Mouse (Mus musculus): Measurements from ENCODE around the gene Oxtr.

The Oxtr gene

DNA sequence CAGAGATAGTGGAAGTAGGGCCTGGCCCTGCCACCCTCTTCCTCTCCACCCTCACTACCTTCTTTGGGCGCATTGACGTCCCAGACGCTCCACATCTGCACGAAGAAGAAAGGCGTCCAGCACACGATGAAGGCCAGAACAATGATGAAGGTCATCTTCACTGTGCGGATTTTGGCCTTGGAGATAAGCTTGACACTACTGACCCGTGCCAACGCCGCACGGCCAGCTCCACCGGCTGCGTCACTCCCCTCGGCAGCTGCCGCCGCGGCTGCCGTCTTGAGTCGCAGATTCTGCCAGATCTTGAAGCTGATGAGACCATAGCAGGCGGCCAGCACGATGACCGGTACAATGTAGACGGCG, 942 bp downstream of the Oxtr start:
- no peak for DNase-seq (ENCODE audit: low read depth, low spot score)

DNA sequence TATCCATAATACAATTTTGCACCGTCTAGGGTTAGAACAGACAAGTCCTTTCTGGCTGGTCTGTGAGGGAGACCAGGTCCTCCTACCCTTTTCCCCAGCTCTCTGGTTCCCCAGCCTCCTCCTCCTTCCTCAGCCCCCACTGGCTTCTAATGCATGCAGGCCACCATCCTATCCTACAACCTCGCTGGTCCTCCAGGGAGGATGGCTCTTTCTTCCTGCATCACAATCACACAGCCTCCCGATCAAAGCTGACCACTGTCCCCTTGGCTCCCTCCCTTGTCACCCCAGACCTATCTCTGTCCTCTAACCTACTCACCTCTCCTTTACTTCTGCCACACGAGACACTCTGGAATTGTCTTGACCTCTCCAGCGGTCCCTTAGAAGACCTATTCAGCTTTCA, 1.8 kb downstream of the Oxtr start:
- DNase-seq (ENCODE audit: low read depth, low spot score) = no peak

DNA sequence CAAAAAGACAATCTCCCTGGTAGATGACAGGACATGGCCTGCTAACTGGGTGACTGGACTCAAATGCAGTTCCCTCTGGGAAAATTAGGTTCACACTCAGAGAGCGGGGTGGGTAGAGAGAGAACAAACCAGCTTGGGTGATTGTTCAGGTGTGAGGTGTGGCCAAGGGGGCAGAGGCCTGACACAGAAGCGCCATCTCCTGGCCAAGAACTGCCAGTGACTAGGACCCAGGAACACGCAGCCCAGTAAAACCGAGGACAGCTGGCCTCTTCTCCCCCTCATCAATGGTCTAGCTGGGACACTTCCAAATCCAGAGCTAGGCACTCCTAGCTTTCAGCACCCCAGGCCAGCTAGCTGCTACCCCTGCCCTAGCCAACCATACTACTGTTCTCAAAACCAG, 5.4 kb downstream of the Oxtr start:
- no peak for DNase-seq (ENCODE audit: low read depth, low spot score)

DNA sequence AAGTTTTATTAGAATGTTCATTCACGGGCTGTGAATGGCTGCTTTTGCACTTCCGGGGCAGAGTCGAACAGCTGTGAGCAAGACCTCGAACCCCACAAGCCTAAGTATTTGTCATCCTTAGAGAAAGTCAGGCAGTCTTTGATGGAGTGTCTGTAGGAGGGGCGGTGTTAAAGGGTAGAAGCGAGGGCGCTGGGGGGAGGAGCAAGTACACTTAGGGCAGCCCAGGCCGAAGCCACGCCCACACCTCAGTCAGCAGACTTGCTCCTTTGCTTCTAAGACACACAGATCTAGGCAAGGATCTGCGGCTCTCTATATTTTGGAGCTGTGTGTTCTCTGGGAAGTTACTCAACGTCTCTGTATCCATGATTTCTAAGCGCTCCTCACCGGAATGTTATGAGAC, 9.9 kb downstream of the Oxtr start:
- DNase-seq (ENCODE audit: low read depth, low spot score) = no peak

DNA sequence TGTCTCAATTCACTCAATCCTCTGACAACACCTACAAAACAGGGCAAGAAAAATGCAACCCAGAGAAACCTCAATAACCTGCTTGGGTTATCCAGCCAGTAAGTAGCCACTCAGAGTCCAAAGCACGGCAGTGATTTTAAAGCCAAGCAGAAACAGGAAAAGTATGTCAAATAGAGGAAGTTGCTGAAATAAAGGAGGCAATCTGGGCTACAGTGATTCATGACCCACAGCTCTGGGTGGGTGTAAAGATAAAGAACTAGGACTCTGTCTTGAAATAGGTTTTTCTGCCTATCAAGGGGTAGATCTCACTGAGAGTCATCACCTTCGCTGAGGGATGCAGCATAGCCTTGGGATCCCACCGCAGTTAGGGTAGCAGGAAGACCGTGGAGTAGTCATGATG, 18.1 kb downstream of the Oxtr start:
- DNase-seq (ENCODE audit: low read depth, low spot score) = no peak

DNA sequence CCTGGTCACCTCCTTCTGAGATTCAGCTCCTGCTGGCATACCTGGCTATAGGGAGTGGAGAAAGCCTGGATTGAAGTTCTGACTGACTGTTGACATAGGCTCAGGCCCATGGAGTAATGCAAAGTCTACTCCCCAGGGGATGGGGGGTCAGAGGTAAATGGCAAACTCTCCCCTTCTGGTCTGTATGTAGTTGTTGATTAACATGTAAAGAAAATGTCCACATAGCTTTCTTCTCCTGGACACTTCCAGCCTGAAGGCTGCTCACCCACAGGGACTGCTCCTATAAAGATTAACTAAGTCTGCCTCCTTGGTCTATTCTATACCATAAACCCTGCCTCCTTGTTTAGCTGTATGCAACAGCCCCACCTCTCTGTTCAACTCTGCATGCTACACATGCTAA, 23.7 kb downstream of the Oxtr start:
- DNase-seq (ENCODE audit: low read depth, low spot score) = no peak

DNA sequence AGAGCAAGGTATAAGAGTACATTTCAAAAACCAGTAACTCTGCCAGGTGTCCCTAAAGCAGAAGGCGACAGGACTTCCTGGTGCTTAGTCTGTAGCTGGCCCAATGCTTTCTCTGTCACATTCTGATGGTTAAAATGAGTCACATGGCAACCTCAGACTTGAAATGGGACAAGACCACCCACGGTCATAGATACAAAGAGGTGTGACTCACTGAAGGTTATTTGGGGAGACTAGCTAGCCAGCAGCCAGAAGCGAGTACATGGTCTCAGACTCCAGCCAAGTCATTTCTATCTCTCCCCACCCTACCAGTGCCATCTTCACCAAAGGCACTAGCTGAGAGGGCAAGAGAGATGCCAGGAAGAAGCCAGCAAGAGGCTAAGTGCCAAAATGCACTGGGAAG, 24.3 kb downstream of the Oxtr start:
- DNase-seq (ENCODE audit: low read depth, low spot score) = no peak

DNA sequence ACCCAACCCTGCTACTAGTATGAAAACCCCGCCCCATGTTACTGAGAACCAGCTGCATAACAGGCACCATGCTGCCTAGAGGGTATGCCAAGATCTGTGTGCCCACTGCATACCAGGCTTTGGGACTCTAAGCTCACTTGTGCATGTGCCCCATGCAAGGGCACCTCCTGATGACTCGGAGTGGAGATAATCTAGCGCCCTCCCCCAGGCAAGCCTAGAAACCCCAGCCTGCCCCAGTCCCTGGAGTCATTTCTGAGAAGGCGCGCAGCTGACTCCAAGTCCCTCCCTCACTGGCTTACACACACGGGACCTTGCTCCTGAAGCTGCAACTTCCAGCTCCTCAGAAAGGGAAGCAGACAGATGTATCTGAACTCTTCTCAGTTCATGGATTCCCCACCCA, 26.4 kb downstream of the Oxtr start:
- DNase-seq (ENCODE audit: low read depth, low spot score) = no peak

DNA sequence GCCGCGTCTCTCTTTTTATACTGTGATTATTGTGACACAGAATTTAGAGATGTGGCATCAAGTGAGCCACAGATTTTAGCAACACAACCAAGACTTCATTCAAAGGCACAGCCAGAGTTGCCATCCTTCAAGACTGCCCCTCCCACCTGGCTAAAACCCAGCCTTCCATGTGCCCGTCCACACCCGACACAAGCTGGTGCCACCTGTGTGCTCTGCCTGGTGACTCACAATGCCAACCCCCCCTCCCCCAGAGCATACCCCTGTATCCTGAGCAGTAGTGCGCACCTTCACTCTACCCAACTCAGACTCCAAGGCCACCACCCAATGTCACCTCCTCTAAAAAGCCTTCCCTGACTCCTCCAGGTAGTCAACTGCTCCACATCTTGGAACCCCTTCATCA, 28.3 kb downstream of the Oxtr start:
- no peak for DNase-seq (ENCODE audit: low read depth, low spot score)

DNA sequence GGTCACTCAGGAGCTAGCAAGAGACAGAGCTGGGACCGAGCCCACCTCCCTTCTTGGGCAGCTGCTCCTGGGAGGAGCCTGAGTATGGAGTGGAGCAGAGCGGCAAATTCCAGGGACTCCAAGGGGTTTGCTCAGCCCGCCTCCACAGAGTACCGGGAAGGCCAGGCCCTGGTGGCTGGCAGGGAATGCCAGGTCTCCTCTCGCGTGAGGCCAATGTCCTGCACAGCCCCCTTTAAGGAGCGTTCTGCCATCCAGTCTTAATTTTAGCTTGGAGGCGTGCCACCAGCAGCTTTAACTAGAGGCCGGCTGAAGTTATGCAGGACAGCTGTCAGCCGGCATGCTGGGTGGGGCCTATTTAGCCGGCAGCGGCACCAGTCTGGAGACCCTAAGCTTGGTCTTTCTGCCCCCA, 30.4 kb downstream of the Oxtr start, which contains the start of gene Cav3:
Gene Cav3, plus strand, starts transcription at position 165 of the 409 bp plus-strand sequence.
- no peak for DNase-seq (ENCODE audit: low read depth, low spot score)

DNA sequence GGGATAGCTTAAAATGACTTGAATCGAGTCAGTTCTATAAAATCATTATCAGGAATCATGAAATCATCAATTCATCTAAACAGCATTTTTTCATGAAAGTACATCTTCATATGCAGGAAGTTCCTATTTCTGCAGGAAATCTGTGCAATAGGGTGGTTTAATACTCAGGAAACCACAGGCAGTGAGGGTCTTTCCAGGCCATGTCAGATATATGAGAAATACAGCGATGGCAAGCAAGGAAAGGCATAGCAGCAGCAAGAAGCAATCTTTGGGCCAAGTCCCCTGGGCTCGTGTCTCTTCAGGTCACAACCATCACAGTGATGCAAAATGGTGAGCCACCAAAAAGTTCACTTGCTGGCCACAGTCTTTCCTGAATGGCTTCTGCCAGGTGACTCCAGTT, 44.1 kb downstream of the Oxtr start:
- DNase-seq (ENCODE audit: low read depth, low spot score) = no peak

DNA sequence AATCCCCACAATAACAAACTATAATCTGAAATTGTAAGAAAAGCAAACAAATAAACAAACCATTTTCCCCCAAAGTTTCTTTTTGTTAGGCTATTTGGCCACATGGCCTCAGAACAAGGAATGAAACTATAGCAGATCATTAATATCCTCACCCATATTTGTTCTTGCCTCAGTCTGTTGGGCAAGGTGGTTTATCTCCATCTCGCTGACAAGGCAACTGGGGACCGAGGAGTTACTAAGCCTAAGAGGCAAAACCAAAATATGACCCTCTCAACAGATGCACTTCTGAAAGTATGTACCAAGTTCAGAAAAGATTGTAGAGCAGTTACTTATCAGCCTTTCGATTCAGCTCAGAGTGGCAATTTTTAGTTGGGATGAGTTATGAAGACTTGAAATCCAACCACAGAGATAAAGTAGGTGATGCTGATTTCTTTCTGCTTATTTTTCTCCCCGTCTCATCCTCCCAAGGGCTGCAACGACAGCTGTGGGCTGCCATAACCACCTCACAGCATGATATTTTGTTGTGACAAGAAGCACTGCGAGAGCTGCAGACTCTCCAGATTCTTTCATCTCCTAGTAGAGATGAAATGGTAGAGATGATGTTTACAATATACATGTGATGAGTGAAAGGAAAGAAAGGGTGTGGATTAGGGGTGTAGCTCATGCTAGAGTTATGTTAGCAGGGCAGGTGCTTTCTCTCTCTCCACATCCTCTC, 63.6 kb downstream of the Oxtr start:
- no peak for DNase-seq (ENCODE audit: low read depth, low spot score)

DNA sequence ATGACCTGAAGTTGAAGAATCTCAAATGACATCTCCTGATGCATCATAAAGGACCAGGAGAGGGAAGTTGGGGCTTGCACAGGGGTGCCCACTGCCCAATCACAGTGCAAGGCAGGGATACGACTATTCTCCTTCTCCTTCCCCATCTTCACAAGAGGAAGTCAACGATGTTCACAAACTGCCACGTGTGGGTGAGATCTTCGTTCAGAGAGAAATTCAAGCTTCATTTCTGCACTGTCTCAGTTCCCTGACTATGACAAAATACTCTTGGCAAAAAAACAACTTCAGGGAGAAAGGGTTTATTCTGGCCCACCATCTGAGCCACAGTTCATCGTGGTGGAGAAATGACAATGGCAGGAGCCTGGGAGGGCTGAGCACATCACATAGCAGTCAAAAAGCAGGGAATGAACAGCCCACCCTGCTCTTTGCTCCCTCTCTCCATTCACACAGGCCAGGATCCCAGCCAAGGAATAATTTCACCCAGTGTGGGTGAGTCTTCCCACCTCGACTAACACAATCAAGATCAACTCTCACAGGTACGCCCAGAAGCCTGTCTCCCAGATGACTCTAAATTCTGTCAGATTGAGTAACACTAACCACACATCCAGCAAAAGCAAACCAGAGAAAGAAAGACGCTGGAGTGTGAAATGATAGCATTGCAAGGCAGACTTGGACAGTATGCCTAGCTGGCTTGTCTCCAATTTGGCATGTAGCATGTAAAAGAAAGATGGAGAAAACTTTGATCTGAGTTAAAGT, 65.8 kb downstream of the Oxtr start:
- no peak for DNase-seq (ENCODE audit: low read depth, low spot score)

Measured in CD4-positive, CD25-positive, alpha-beta regulatory T cell, adult 2 months (primary cell).